Mouse (Mus musculus): Measurements from ENCODE around the gene Slc7a15.
"Not testable (repeated sequence)": the region's sequence is repeated elsewhere in the genome, so short reads cannot be mapped to it uniquely, and the experiment has no call there.

Gene Slc7a15

GRCm38 (mm10) chr12:8559876-8560275, 39.0 kb downstream of the Slc7a15 start:
- not testable (repeated sequence) for DNase-seq (ENCODE audit: low spot score in 2 of 2)

DNA sequence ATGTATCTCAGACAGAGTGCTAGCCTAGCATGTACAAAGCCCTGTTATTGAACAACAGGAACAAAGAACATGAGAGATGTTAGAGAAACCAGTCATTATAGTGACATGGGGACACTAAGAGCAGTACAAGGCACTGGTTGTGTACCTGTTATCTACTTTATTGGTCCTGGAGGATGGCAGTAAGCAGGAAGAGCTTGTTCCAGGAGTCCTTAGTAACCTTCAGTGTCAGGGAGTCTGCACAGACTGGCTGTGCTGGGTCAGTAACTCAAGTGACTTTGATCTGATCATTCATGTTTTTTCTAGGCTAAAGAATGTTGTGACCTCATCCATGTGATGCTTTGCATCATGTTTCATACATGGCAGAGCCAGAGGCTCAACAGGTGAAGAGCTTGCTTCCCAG, 42.7 kb downstream of the Slc7a15 start:
- DNase-seq (ENCODE audit: low spot score in 2 of 2) = no peak

- no peak for DNase-seq (ENCODE audit: low spot score in 2 of 2)
Measured at GRCm38 (mm10) chr12:8555419-8555818, 43.4 kb downstream of the Slc7a15 start.

DNA sequence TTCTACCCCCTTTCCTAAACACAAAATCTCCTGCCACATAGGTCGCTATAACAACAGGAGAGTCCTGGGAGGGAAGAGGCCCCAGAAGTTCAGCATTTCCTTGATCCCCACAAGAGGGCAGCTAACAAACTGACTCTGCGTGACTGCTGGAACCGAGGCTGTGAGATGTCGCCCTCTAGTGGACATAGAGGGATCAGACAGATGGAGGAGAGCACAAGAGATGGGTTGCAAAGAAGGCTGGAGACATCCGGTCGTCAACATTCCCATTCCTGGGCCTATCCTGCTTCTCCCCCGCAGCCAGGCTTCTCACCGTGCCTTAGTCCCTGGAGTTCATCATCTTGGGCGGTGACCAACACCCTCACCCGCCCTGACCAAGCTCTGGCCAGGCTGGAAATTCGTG, 51.5 kb downstream of the Slc7a15 start:
- DNase-seq (ENCODE audit: low spot score in 2 of 2) = peak; percentile 37 to 65

DNA sequence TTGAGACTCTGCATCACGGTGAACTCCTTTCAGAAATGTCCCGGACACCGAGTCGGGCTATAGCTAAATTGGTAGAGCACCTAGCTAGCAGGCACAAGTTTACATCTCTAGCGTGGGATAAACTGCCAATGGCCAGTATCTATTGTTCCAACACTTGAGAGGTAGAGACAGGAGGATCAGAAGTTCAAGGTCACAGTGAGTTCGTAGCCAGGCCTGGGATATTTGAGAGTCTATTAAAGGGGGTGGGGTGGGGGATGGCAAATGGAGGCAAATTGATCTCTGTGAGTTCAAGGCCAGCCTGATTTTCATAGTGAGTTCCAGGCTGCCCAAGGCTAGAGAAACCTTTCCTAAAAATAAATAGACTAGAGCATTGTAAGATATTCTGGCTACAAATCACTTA, 52.1 kb downstream of the Slc7a15 start:
- no peak for DNase-seq (ENCODE audit: low spot score in 2 of 2)

DNA sequence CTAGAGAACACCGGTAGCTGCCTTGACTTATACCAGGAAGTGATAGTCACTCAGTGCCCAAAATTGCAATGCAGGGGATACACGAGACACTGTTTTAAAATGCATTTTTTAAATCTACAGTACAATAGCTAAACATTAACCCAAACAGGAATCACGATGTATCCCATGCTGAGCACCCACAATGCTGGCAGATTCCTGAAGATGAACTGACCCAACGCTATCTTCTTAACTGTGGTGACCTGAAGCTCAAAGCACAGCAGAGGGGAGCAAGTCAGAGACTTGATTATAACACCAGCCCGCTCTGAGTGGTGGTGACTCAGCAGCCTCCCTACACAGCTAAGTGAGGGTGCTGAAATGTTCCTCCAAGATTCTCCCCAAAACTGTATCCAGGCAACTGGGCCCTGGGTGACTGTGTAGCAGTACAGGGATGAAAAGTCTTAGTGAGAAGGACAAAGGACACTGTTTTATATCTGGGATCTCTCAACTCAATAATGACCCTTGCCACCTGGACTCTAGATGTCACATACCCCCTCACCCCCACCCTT, 53.7 kb downstream of the Slc7a15 start:
- no peak for DNase-seq (ENCODE audit: low spot score in 2 of 2)

DNA sequence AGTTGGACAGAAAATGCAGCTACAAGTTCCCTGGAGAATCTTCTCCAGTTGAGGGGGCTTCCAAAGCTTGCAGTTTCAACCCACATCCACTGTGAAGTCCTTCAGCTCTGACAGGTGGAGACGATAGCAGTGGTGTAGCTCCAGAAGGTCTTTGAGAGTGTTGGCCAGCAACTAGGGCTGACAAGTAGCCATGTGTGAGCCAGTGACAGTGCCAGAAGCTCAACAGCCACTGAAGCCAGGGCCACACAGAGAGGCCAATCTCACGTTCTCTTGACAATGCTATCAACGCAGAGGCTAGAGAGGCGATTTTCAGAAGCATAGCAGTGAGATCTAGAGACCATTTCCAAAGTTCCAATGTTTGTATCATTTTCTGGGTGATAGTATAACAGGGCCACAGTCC, 56.5 kb downstream of the Slc7a15 start:
- no peak for DNase-seq (ENCODE audit: low spot score in 2 of 2)

DNA sequence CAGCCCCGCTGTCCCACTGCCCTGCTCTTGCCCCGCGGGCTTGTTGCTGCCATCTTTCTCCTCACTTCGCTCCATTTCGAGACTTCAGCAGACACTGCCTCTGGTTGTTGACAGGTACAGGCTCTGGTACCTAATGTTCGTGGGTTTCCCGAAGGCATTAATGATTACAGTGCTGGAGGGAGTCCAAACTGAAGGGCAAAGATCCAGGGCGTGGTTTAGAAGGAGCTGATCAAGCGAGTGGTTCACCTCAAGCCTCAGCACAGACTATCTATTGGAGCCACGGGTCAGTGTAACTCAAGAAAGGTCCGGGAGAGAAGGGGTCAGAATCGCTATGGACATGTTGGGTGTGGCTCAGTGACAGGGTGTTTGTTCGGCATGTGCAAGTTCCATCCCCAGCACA, 59.4 kb downstream of the Slc7a15 start:
- DNase-seq (ENCODE audit: low spot score in 2 of 2) = no peak

DNA sequence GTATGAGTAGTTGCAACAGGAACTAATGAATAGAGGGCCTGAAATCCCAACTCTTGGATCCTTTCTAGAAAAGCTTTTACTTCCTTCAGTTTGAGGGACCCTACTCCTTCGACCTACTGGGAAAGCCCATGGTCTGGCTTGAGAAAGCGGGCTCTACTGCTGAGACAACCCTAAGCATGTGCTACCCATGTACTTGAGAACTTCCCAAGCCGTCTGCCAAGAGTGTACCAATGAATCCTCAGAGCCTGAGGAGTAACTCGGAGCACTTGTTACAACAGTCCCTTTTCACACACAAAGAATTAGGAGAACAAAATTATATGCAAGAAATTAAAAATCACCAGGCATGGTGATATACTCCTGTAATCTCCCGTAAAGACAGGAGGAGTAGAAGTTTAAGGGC, 61.6 kb downstream of the Slc7a15 start:
- no peak for DNase-seq (ENCODE audit: low spot score in 2 of 2)

DNA sequence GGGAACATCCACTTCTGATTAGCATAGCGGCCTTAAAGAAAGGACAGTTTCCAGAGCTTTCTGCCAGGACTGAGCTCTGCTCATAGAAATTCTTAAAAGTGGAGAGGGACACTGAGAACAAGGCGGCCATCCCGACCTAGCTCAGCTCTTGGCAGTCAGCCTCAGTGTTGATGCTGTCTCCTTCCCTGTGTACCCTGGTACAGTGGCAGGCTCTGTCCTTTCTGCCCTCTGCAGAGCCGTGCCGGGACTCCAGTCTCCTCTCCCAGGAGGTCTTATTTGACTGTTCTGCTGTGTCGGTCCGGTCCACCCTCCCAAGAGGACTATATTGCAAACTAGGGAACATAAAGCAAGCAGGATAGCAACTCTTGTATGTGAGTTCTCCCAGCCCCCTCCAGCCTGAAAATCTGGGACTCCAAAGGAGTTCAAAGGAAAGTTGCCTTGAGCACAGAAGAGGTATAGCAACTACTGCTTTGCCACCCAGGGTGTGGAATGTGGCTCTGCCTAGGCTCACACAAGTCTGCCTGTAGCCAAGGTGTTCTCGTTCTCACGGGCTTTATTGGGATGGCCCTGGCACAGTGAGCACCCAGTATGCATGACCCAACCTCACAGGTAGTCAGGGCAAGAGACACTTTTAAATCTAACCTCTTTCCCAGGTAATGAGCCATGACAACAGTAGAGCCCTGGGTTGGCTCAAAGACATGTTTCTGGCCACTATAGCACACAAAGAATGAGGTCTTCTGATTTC, 62.5 kb downstream of the Slc7a15 start:
- DNase-seq (ENCODE audit: low spot score in 2 of 2) = no peak

DNA sequence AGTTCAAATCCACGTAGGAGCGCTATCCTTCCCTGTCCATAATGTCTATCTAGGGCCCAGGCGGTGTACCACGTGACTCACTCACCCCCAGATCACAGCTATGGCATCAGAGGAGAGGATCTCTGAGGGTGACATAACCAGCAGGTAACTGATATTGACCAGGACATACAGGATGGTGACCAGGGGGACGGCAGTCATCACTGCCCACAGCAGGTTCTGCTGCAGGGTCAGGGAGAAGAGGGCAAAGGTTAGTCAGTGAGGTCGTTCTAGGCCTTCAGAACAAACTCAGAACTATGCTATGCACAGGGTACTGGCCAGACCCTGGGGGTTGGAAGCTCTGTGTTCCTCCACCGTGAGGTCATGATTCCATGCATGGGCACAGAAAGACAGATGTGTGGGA, 63.3 kb downstream of the Slc7a15 start:
- DNase-seq (ENCODE audit: low spot score in 2 of 2) = no peak

- no peak for DNase-seq (ENCODE audit: low spot score in 2 of 2)
Measured at GRCm38 (mm10) chr12:8534915-8535314, 64.0 kb downstream of the Slc7a15 start.

- no peak for DNase-seq (ENCODE audit: low spot score in 2 of 2)
Measured at GRCm38 (mm10) chr12:8527770-8528169, 71.1 kb downstream of the Slc7a15 start.

DNA sequence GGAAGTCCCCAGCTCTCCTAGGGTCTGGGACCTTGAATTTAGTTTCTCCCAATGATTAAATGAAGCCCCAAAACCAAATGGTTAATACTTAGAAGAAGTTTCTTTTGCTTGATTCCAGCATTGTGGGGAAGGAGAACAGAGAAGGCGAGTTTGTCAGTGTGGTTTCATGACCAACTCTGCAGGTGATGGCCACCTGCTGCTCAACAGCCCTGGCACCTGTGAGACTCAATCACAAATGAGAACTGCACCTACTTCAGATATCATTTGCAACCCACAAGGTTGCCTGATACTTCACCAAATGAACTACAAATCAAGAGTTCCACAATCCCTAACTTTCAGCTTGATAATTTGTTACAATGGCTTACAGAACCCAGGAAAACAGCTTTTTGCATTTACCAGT, 71.7 kb downstream of the Slc7a15 start:
- DNase-seq (ENCODE audit: low spot score in 2 of 2) = no peak

DNA sequence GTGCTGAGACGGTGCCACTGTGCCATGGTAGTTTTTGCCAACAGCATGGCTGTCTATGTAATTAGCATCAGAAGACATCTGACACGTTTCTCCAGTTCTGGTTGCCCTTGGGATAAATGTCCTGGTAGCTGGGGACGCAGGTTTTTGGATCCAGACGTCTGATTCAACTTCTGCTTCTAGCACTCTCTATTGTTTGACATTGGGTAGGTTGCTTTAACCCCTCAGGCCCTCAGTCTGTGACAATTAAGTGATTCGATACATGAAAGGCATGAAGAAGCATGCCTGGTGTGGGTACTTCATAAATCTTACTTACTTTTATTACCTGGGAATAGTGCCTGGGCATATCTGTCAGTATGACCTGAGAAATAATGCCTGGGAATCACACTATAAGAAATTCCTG, 74.8 kb downstream of the Slc7a15 start:
- no peak for DNase-seq (ENCODE audit: low spot score in 2 of 2)

- no peak for DNase-seq (ENCODE audit: low spot score in 2 of 2)
Measured at GRCm38 (mm10) chr12:8522711-8523110, 76.2 kb downstream of the Slc7a15 start.

DNA sequence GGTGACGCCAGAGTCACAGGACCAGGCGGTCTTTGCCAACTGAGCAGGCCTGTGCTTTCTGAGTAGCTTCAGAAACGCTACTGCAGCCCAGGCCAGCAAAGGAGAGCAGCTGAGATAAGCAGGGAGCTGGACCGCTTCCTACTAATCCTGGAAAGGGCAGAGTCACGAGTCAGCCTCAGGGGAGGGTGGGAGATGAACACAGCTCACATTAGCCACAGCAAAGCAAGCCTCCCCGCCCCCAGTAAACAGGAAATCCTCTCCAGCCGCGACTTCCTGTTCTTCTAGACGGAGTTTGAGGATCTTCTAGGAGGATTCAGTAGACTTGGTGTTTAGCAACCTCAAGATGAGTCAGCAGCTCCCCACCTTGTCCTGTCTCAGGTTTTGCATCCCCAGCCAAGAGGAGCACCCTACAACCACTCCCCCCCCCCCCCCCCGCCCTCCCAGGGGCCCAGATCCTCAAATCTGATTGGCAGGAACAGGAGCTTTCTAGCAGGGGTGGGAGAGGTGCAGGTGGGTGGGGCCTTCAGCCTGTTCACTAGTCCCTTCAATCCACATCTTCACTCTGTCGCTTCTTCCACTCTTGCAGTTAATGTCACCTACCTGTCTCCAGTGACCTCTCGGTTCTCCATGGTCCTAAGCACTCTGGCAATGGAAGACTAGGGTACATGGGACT, 77.4 kb downstream of the Slc7a15 start:
- peak; percentile 43 to 75 for DNase-seq (ENCODE audit: low spot score in 2 of 2)

DNA sequence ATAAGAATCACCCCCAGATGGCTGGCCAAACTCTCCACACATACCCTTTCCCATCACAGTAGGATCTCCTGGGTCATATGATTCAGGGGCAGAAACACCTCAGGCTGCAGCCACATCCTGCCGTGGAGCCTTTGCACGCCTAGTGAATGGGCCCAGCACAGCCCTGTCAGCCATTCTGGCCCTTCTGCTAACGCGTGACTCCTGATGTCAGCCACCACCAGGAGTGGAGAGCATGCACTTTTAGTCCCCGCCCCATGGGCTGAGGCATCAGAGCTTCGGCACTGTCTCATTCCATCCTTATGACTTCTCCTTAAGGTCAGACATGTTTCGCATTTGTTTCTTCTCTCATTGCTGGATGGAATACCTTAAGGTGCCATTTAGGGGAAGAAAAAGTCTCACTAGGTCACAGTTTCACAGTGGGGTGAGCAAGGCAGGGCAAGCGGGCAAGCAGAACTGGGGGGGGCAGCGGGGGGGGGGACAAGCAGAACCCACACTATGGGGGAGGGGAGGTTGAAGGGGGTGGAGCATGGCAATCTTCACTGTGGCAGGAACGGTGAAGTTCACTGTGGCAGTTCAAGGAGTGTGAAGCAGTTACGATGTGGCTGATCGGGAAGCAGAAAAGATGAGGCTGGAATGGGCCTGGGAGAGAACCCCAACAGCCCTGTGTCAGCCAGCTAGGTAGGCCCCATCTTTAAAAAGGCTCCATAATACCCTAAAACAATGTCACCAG, 79.3 kb downstream of the Slc7a15 start:
- DNase-seq (ENCODE audit: low spot score in 2 of 2) = no peak

GRCm38 (mm10) chr12:8511037-8511882, 87.6 kb downstream of the Slc7a15 start:
- peak in 1 of 2 experiments; percentile 51 for DNase-seq (ENCODE audit: low spot score in 2 of 2)

- DNase-seq (ENCODE audit: low spot score in 2 of 2) = no peak
Measured at GRCm38 (mm10) chr12:8510317-8510988, 88.4 kb downstream of the Slc7a15 start.

GRCm38 (mm10) chr12:8509693-8510092, 89.2 kb downstream of the Slc7a15 start:
- DNase-seq (ENCODE audit: low spot score in 2 of 2) = no peak

Data from urinary bladder, postnatal 36 days (tissue).